Mouse (Mus musculus) forebrain, embryonic 12.5 days (tissue): ENCODE measurements around the gene Rchy1. TPM values are rescaled to one million over a fixed set of nuclear protein-coding genes. Genes with fewer than 3 reads are reported as not detected.

Experiments used
- ATAC-seq: fragments of 200-750 bp; cut with Nextera tagmentation; 2 replicates; pipeline ENCODE4 v1.8.0; 2017; ENCODE audit warnings: moderate TSS enrichment; ENCODE audit not compliant: low FRiP score
- H3K27ac ChIP-seq: fragments of 300-500 bp; sonication (generic); 2 replicates; pipeline ENCODE4 v1.5.1; 2016; ENCODE audit warnings: mild to moderate bottlenecking
- H3K27me3 ChIP-seq: fragments of 300-500 bp; sonication (generic); 2 replicates; pipeline ENCODE4 v1.6.1; 2016; ENCODE audit warnings: mild to moderate bottlenecking
- H3K36me3 ChIP-seq: fragments of 300-500 bp; sonication (generic); replicated peaks from 2 replicates; pipeline ENCODE4 v1.6.1; 2016; ENCODE audit warnings: mild to moderate bottlenecking
- H3K4me1 ChIP-seq: fragments of 300-500 bp; sonication (generic); 2 replicates; pipeline ENCODE4 v1.6.1; 2016
- H3K4me2 ChIP-seq: fragments of 300-500 bp; sonication (generic); 2 replicates; pipeline ENCODE4 v1.6.1; 2016; ENCODE audit warnings: mild to moderate bottlenecking, moderate library complexity
- H3K4me3 ChIP-seq: fragments of 300-500 bp; sonication (generic); replicated peaks from 2 replicates; pipeline ENCODE4 v1.5.1; 2016; ENCODE audit warnings: mild to moderate bottlenecking
- H3K9ac ChIP-seq: fragments of 300-500 bp; sonication (generic); 2 replicates; pipeline ENCODE4 v1.6.1; 2016; ENCODE audit warnings: mild to moderate bottlenecking
- H3K9me3 ChIP-seq: fragments of 300-500 bp; sonication (generic); 2 replicates; pipeline ENCODE4 v1.6.1; 2016
- WGBS: fragments of 180-500 bp; shearing (Covaris S2); methylation state at CpG from one replicate; pipeline ENCODE4 v1.1.7; 2016; 5-methylcytosine and 5-hydroxymethylcytosine counted together
- polyA plus RNA-seq: library from polyadenylated mRNA; unstranded; fragments of >200 nt; fragmentation: Nextera tagmentation; extraction: Ambion mirVana; gene quantifications from 2 replicates; pipeline ENCODE4 v1.2.1, GENCODE M21; 2016

The Rchy1 gene
- polyA plus RNA-seq, 1 experiment from 2014 or later = 65.2 TPM

DNA sequence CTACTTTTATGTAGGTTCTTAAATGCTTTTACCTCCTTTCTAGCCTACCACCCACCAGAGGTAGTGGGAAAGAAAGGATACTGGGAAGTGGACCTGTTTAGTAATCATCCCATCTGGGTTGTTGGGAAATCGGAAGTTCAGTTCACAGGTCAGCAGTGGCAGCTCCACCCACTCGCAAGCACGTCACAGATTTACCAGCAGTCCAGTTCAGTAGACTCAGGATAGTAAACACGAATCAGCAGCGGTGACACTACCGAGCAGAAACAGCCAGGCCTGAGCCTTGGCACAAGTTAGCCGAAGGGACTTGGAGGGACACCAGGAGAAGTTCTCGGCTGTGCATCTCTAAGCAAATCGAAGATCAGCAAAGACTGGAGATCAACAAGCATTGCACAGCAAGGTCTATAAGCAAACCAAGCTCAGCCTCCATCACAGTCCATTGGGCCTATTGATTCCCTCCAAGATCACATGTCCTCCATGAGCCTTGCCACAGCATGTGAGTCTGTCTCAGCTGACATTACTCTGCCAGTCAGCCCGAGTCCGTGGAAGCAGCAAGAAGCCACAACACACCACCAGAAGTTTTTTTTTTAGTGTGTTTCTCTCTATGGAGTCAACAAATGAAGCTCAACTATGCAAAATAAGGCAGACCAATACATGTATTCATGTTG is 18.4 kb upstream of the Rchy1 start:
- H3K9ac ChIP-seq = no peak overlapping the region
- H3K27me3 ChIP-seq = no peaks in the 10 kb centered on the region
- no peak overlapping the region for H3K4me3 ChIP-seq
- WGBS = 91% methylated on average over 11 of the region's 11 CpGs
- no peaks in the 10 kb centered on the region for H3K9me3 ChIP-seq
- H3K4me2 ChIP-seq = no peak overlapping the region
- no peaks in the 10 kb centered on the region for H3K36me3 ChIP-seq
- ATAC-seq = no peak
- H3K4me1 ChIP-seq = no peaks in the 10 kb centered on the region
- H3K27ac ChIP-seq = no peak overlapping the region

DNA sequence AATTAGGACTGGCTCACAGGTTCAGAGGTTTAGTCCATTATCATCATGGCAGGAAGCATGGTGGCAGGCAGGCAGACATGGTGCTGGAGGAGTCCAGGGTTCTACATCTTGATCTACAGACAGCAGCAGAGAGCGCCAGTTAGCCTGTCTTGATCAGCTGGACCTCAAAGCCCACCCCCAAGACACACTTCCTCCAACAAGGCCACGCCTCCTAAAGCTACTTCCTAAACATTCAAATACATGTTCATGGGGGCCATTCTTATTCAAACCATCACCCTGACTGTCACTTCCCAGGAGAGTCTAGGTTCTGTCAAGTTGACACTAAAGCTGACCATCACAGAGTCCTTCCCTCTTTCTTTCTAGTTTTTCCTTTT is 14.5 kb upstream of the Rchy1 start:
- no peak overlapping the region for H3K4me2 ChIP-seq
- H3K27me3 ChIP-seq = no peaks in the 10 kb centered on the region
- no peak overlapping the region for H3K27ac ChIP-seq
- no peak for ATAC-seq
- H3K9ac ChIP-seq = no peak overlapping the region
- H3K36me3 ChIP-seq = no peaks in the 10 kb centered on the region
- H3K4me1 ChIP-seq = no peaks in the 10 kb centered on the region
- WGBS = 86% methylated on average over 2 of the region's 2 CpGs
- H3K9me3 ChIP-seq = no peaks in the 10 kb centered on the region
- H3K4me3 ChIP-seq = no peak overlapping the region

DNA sequence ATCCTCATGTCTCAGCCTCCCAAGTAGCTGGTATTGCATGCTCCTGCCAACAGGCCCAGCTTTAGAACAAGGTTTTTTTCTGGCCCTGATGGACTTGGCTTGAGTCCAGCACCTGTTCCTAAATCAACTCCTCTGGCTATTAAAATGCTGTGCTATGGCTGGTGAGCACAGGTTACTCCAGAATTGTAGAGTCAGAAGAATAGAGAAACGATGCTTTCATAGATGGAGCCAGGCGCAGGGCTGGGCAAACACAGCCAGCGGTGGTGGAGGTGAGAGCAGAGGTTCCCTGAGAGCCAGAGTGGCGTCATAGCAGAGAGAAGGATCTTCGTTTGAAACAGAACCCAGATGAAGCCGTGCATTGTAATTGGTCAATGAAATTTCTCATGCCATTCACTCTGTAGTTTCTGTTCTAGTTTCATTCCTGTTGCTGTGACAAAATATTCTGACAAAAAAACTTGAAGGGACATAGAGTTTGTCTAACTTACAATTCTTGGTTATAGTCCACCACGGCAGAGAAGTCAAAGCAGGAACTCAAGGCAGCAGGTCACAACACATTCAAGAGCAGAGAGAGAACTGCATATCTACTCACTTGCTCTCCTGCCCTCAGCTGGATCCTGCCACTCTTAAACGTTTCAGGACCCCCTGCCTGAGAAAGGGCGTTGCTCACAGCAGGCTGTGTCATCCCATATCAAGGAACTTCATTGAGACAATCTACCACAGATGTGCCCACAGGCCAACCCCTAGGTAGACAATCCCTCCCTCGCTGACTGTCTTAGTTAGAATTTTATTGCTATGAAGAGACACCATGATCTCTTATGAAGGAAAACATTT is 13.9 kb upstream of the Rchy1 start:
- no peaks in the 10 kb centered on the region for H3K4me1 ChIP-seq
- 75% methylated on average over 10 of the region's 10 CpGs for WGBS
- no peak for ATAC-seq

DNA sequence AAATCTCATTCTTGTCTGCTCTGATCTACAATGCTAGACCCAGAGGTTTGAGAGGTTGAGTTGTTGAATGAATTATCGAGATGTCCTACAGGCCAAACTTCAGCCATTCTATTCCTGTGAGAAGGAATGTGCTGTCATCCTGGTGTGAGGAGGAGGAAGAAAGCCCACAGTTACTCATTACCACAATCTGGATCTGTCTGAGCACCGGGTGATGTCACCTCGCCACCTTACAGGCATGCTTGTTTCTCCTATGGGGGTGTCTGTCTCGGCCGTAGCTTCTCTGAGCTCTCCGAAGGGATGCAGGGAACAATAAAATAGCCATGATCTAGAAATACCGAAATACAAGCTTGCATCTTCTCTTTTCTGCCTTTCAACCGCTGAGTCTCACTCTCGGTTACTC is 12.9 kb upstream of the Rchy1 start:
- H3K9ac ChIP-seq = no peak overlapping the region
- H3K27ac ChIP-seq = no peak overlapping the region
- 92% methylated on average over 9 of the region's 9 CpGs for WGBS
- H3K4me1 ChIP-seq = no peaks in the 10 kb centered on the region
- ATAC-seq = no peak
- H3K4me2 ChIP-seq = no peak overlapping the region
- H3K4me3 ChIP-seq = no peak overlapping the region
- no peaks in the 10 kb centered on the region for H3K27me3 ChIP-seq
- no peaks in the 10 kb centered on the region for H3K36me3 ChIP-seq
- H3K9me3 ChIP-seq = no peaks in the 10 kb centered on the region

More for the DNA sequence above, 13.9 kb upstream of the Rchy1 start:
- Histone ChIP-seq H3K9ac (no peak overlapping the region), H3K4me3 (no peak overlapping the region), H3K4me2 (no peak overlapping the region), H3K27ac (no peak overlapping the region), H3K27me3 (no peaks in the 10 kb centered on the region), H3K36me3 (no peaks in the 10 kb centered on the region), H3K9me3 (no peaks in the 10 kb centered on the region)

DNA sequence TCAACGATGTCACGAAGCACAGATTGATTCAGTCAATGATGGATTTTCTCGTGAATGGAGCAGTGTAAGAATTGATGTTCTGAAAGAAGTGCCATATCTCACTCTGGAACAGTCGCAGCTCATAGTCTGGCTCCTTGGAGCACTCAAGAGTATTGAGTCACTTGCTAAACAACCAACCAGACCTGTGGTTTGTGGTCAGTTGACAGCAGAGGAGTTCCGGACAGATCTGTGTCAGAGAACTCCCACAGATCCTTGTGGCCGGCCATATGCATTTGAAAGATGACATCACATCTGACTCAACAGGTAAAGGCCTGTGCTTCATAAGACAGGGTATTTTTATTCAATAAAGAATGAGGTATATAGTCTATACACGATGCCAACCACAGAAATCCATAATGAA is 11.1 kb upstream of the Rchy1 start:
- H3K4me3 ChIP-seq = no peak overlapping the region
- no peak overlapping the region for H3K27ac ChIP-seq
- H3K9ac ChIP-seq = no peak overlapping the region
- H3K36me3 ChIP-seq = no peaks in the 10 kb centered on the region
- ATAC-seq = no peak
- H3K27me3 ChIP-seq = no peaks in the 10 kb centered on the region
- H3K9me3 ChIP-seq = no peaks in the 10 kb centered on the region
- WGBS = 91% methylated on average over 7 of the region's 7 CpGs
- no peak overlapping the region for H3K4me2 ChIP-seq
- H3K4me1 ChIP-seq = no peaks in the 10 kb centered on the region

DNA sequence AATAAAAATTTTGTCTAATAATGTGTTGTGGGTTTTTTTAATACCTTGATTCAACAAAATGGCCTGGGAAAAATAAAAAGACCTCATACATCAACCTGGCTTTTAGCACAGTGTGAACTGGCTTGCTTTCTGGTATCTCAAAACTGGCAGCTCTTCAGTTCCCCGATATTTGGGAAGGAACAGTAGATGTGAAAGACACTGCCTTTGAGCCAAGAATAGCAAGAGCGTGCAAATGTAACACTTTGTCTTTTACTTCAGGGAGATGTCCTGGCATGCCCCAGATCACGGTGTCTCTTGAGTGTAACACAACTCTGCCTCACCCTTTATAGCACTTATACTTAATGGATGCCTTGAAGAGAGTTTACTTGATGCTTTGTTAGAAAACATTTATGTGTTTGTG is 9.2 kb upstream of the Rchy1 start:
- H3K9ac ChIP-seq = no peak overlapping the region
- H3K4me3 ChIP-seq = no peak overlapping the region
- no peaks in the 10 kb centered on the region for H3K27me3 ChIP-seq
- H3K9me3 ChIP-seq = no peaks in the 10 kb centered on the region
- no peaks in the 10 kb centered on the region for H3K36me3 ChIP-seq
- no peaks in the 10 kb centered on the region for H3K4me1 ChIP-seq
- ATAC-seq = no peak
- H3K27ac ChIP-seq = no peak overlapping the region
- H3K4me2 ChIP-seq = no peak overlapping the region
- 91% methylated on average over 3 of the region's 3 CpGs for WGBS

DNA sequence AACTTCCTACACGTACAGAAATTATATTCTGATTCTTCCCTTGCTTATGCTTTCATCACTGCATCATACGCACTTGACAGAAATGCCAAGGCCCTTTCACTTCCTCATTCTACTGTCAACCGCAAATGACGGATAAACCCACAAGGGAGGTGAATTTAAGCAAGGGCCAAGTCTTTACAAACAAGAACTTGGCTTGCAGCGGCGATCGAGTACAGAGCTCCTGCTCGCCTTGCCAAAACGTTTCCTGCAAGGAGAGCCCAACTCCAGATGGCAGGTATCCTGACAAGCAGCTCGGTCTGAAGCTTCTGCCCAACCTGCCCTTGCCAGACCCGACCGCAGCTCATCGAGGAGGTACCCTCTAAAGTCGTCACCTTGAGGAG is 619 bp downstream of the Rchy1 start:
- Histone ChIP-seq H3K36me3 (peaks cover 3% of the 10 kb centered on the region), H3K9me3 (no peaks in the 10 kb centered on the region), H3K4me1 (peaks cover 26% of the 10 kb centered on the region), H3K9ac (peak overlapping the region; percentile 78), H3K27me3 (no peaks in the 10 kb centered on the region), H3K27ac (peak overlapping the region; percentile 98), H3K4me3 (peak overlapping the region; percentile 74), H3K4me2 (peak overlapping the region; percentile 64)
- under 1% methylated on average over 14 of the region's 14 CpGs for WGBS
- ATAC-seq = no peak

DNA sequence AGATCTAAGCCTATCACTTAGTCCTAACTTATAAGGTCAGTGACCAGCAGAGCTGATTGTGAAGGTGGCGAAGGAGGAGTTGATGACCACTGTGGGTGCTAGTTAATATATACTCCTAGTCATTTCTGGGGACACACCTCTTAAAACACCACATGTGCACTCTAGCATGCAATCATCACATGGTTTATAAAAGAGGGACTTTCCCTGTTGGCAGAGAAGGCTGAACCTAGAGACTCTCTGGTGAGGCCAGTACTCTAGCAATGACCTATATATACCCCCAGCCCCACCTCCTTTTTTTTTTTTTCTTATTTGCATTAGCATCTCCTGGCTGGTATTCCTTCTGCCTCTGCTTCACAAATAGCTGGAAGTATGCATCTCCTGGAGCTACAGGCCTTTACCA is 1.5 kb downstream of the Rchy1 start:
- ATAC-seq = no peak
- Histone ChIP-seq H3K4me2 (peak overlapping the region; percentile 64), H3K27ac (no peak overlapping the region), H3K9ac (0 out of 2 replicates have a peak overlapping the region, but pooled peaks have one; percentile 78), H3K4me3 (peak overlapping the region; percentile 74), H3K9me3 (no peaks in the 10 kb centered on the region), H3K4me1 (peaks cover 26% of the 10 kb centered on the region), H3K36me3 (peaks cover 11% of the 10 kb centered on the region), H3K27me3 (no peaks in the 10 kb centered on the region)
- 93% methylated on average over 1 of the region's 1 CpGs for WGBS

DNA sequence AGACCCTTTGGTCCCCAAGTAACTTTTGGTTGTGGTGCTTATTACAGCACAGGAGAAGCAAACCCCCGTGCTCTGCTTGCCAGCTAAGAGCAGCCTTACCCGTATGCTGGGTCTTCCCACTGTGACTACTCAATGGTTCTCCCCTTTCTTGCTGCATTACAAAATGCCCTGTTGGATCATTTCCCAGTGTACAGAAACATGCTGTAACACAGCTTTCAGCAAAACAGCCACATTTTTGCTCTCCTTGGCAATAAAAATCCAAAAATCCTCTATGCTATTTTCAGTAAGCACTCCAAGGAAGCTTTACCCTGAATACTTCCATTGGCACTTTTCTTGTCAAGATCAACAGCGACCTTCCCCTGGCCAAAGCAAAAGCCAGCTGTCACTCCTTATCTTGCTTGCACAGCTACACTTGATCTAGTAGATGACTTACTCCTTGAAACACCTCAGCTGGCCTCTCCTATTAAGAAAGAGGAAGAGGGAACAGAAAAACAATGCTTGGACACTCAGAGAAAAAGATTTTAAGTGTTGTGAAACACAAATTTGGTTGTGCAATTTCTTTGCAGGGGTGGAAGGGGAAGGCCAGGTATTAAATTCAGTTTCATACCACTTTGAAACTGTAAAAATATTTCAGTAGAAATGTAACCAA is 2.1 kb downstream of the Rchy1 start:
- no peak overlapping the region for H3K4me3 ChIP-seq
- no peaks in the 10 kb centered on the region for H3K9me3 ChIP-seq
- no peak overlapping the region for H3K9ac ChIP-seq
- H3K4me1 ChIP-seq = peaks cover 26% of the 10 kb centered on the region
- no peak for ATAC-seq
- 0 out of 2 replicates have a peak overlapping the region, but pooled peaks have one; percentile 64 for H3K4me2 ChIP-seq
- no peaks in the 10 kb centered on the region for H3K27me3 ChIP-seq
- WGBS = 78% methylated on average over 3 of the region's 3 CpGs
- no peak overlapping the region for H3K27ac ChIP-seq
- H3K36me3 ChIP-seq = peaks cover 11% of the 10 kb centered on the region

DNA sequence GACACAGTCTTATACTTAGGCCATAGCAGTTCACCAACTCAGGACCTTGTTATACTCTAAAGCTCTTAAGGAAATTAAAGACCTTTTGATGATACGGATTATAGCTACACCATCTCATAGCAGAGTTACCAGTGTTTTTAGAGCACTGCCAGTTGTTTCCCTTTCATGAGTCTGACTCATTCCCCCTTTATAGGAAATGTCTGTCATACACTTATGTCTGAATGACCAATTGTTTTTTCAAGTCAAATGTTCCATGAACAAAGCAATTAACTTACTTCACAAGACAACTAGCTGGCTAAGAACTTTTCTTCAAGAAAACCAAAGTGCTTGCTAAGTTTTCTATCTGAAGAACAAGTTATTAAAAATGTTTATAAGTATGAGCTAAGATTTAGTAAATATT is 2.9 kb downstream of the Rchy1 start:
- Histone ChIP-seq H3K9me3 (no peaks in the 10 kb centered on the region), H3K9ac (no peak overlapping the region), H3K27ac (no peak overlapping the region), H3K36me3 (peaks cover 12% of the 10 kb centered on the region), H3K4me3 (no peak overlapping the region), H3K4me1 (peaks cover 26% of the 10 kb centered on the region), H3K27me3 (no peaks in the 10 kb centered on the region), H3K4me2 (no peak overlapping the region)
- no peak for ATAC-seq
- 82% methylated on average over 1 of the region's 1 CpGs for WGBS

DNA sequence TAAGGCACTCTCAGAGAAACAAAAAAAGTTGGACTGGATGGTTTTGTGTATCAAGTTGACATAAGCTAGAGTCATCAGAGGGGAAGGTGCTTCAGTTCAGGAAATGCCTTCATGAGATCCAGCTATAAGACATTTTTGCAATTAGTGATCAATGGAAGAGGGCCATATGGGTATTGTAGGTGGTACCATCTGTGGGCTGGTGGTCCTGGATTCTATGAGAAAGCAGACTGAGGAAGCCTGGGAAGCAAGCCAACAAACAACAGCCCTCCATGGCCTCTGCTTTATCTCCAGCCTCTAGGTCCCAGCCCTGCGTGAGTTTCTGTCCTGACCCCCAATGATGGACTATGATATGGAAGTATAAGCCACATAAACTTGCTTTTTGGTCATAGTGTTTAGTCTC is 3.8 kb downstream of the Rchy1 start:
- ATAC-seq = no peak
- Histone ChIP-seq H3K27me3 (no peaks in the 10 kb centered on the region), H3K36me3 (peaks cover 18% of the 10 kb centered on the region), H3K9ac (no peak overlapping the region), H3K4me2 (no peak overlapping the region), H3K9me3 (no peaks in the 10 kb centered on the region), H3K27ac (no peak overlapping the region), H3K4me1 (peaks cover 26% of the 10 kb centered on the region), H3K4me3 (no peak overlapping the region)
- 96% methylated on average over 1 of the region's 1 CpGs for WGBS

DNA sequence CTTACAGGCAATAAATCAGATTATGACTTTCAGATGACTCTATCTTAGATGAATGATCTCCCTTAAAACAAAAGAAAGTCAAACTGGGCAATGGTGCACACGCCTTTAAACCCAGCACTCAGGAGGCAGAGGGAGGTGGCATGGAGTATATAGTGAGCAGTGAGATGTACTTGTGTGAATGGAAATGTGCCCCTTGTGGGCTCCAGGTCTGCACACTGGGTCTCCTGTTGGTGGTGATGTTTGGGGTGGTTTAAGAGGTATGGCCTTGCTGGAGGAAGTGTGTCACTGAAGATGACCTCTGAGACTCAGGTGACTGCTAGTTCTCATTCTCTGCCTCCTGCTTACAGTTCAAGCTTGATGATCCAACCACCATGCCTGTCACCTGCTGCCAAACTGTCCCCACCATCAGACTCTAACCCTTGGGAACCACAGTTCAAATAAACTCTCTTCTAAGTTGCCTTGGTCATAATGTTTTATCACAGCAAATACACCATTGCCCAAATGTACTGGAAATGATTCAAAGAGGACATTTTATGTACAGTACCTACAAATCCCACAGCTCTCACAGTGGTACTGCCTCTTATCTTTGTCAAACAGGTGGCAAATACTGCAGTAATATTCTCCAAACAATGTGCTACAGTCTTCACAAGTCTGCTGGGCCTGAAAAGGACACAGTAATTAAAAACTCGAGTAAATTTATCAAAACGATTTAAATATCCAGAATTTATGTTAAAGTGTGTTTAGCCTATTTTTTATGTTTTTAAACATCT is 5.7 kb downstream of the Rchy1 start:
- 94% methylated on average over 3 of the region's 3 CpGs for WGBS
- ATAC-seq = no peak
- Histone ChIP-seq H3K36me3 (peaks cover 30% of the 10 kb centered on the region), H3K4me1 (peaks cover 19% of the 10 kb centered on the region), H3K4me2 (no peak overlapping the region), H3K9me3 (no peaks in the 10 kb centered on the region), H3K9ac (no peak overlapping the region), H3K4me3 (no peak overlapping the region), H3K27ac (no peak overlapping the region), H3K27me3 (no peaks in the 10 kb centered on the region)
